Mouse (Mus musculus) stomach, postnatal 0 days (tissue): ENCODE results near the gene St8sia4. TPM values are rescaled to one million over a fixed set of nuclear protein-coding genes. Genes with fewer than 3 reads are reported as not detected.

Source experiments
- ATAC-seq: fragments of 200-750 bp; cut with Nextera tagmentation; 2 replicates; pipeline ENCODE4 v1.8.0; 2017; ENCODE audit not compliant: low FRiP score, low TSS enrichment
- DNase-seq: peaks from one replicate; pipeline ENCODE4 v3.0.0-alpha.2; 2016; ENCODE audit warnings: low spot score
- H3K27ac ChIP-seq: fragments of 300-500 bp; sonication (generic); replicated peaks from 2 replicates; pipeline ENCODE4 v1.5.1; 2014; ENCODE audit warnings: mild to moderate bottlenecking, control low read depth
- H3K27me3 ChIP-seq: fragments of 300-500 bp; sonication (generic); 2 replicates; pipeline ENCODE4 v1.6.1; 2014; ENCODE audit warnings: low read length; ENCODE audit not compliant: control insufficient read depth, insufficient read depth
- H3K36me3 ChIP-seq: fragments of 300-500 bp; sonication (generic); 2 replicates; pipeline ENCODE4 v1.6.1; 2014; ENCODE audit warnings: low read length, mixed read lengths; ENCODE audit not compliant: control insufficient read depth, insufficient read depth
- H3K4me1 ChIP-seq: fragments of 300-500 bp; sonication (generic); replicated peaks from 2 replicates; pipeline ENCODE4 v1.6.1; 2014; ENCODE audit warnings: antibody characterized with exemption; ENCODE audit not compliant: control insufficient read depth, insufficient read depth
- H3K4me2 ChIP-seq: fragments of 300-500 bp; sonication (generic); replicated peaks from 2 replicates; pipeline ENCODE4 v1.6.1; 2014; ENCODE audit warnings: low read depth, mild to moderate bottlenecking, control low read depth, moderate library complexity
- H3K4me3 ChIP-seq: fragments of 300-500 bp; sonication (generic); 2 replicates; pipeline ENCODE4 v1.5.1; 2014; ENCODE audit warnings: low read depth, low read length, control low read depth
- H3K9ac ChIP-seq: fragments of 300-500 bp; sonication (generic); 2 replicates; pipeline ENCODE4 v1.6.1; 2014; ENCODE audit warnings: mild to moderate bottlenecking, low read length, control low read depth, mixed read lengths
- H3K9me3 ChIP-seq: fragments of 300-500 bp; sonication (generic); 2 replicates; pipeline ENCODE4 v1.6.1; 2016; ENCODE audit warnings: low read length; ENCODE audit not compliant: control insufficient read depth
- CTCF ChIP-seq: IDR thresholded peaks from 2 replicates; pipeline ENCODE4 v1.5.1; 2016; ENCODE audit warnings: antibody characterized with exemption, low read depth, mild to moderate bottlenecking, moderate library complexity
- EP300 ChIP-seq: optimal IDR thresholded peaks from 2 replicates; pipeline ENCODE3; 2016; ENCODE audit warnings: antibody characterized with exemption
- WGBS: fragments of 180-500 bp; shearing (Covaris S2); extraction: QIAGEN DNeasy Blood & Tissue Kit; methylation state at CpG from one replicate; pipeline ENCODE4 v1.1.7; 2014; 5-methylcytosine and 5-hydroxymethylcytosine counted together
- polyA plus RNA-seq: library from polyadenylated mRNA; unstranded; fragments of >200 nt; fragmentation: Nextera tagmentation; extraction: Ambion mirVana; gene quantifications from 2 replicates; pipeline ENCODE4 v1.2.1, GENCODE M21; 2015

The St8sia4 gene
- 1.3 and 1.7 TPM in 2 replicates for polyA plus RNA-seq

GRCm38 (mm10) chr1:95667435-95668252 is at the start of gene St8sia4:
Gene St8sia4, minus strand, starts transcription at chr1:95667571.
- WGBS, result under 1% methylated on average over 52 of the region's 52 CpGs
- Histone ChIP-seq H3K36me3 (no peaks in the 10 kb centered on the region), H3K27ac (0 out of 2 replicates have a peak within 1 kb of the TSS, but pooled peaks have one; percentile 40), H3K27me3 (no peaks in the 10 kb centered on the region), H3K9ac (peak within 1 kb of the TSS; percentile 47), H3K4me2 (peak within 1 kb of the TSS; percentile 86), H3K9me3 (no peaks in the 10 kb centered on the region), H3K4me1 (peaks cover 2% of the 10 kb centered on the region; the same call in 1 of the 2 replicates), H3K4me3 (peak within 1 kb of the TSS; percentile 54)
- TF ChIP-seq EP300 (no peak), CTCF (no peak)
- peak; percentile 91; the same call in 1 of the 2 replicates for ATAC-seq
- DNase-seq, result peak; percentile 78

DNA sequence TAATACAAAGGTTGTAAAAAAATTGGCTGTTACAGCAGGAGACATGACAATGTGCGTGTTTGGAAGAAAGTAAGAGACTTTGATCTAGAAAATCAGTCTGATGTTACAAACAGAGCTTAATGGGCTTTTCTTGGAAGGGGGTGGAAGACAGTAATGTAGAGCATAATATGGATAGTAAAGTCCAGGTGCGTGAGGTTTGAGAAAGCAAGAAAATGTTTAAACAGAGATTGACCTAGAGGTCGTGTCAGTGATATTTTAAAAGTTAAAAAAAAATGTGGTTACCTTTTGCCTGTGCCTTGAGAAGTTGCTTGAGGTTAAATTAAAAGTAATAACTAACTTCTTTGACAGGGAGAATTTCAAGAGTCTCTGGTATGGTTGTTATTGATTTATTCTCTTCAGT is 41.8 kb upstream of the St8sia4 start:
- ATAC-seq, result no peak
- 41% methylated on average over 3 of the region's 3 CpGs for WGBS
- Histone ChIP-seq H3K4me1 (no peaks in the 10 kb centered on the region), H3K9me3 (no peaks in the 10 kb centered on the region), H3K4me2 (no peak overlapping the region), H3K36me3 (no peaks in the 10 kb centered on the region), H3K27me3 (no peaks in the 10 kb centered on the region), H3K27ac (no peak overlapping the region), H3K9ac (no peak overlapping the region), H3K4me3 (no peak overlapping the region)
- no peak for DNase-seq
- TF ChIP-seq CTCF (no peak), EP300 (no peak)

DNA sequence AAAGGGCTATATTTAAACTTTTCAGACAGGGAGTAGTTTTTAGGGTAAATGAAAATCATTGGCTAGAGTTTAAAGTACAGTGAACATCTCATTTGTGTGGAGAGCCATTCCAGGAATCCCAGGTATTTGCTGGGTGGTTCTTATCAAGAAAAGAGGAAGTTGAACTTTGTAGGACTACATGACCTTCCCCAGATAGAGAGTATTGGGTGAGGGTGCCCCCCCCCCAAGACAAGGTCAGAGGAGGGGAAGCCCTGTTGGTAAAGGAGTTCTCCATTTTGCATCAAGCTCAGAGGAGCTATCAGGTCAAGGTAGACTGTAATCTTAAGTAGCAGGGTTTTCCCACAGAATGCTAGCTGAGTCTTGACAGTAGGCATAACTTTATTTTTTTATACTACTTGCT is 32.5 kb upstream of the St8sia4 start:
- no peaks in the 10 kb centered on the region for H3K27me3 ChIP-seq
- no peaks in the 10 kb centered on the region for H3K4me1 ChIP-seq
- no peaks in the 10 kb centered on the region for H3K36me3 ChIP-seq
- no peaks in the 10 kb centered on the region for H3K9me3 ChIP-seq
- no peak overlapping the region for H3K4me2 ChIP-seq
- ATAC-seq (no peak), DNase-seq (no peak)
- H3K4me3 ChIP-seq, result no peak overlapping the region
- no peak overlapping the region for H3K9ac ChIP-seq
- no peak overlapping the region for H3K27ac ChIP-seq
- TF ChIP-seq CTCF (no peak), EP300 (no peak)

- H3K36me3 ChIP-seq, result no peaks in the 10 kb centered on the region
- no peak overlapping the region for H3K9ac ChIP-seq
- no peak for ATAC-seq
- TF ChIP-seq CTCF, result no peak
- no peak for TF ChIP-seq EP300
- no peak overlapping the region for H3K4me2 ChIP-seq
- H3K4me3 ChIP-seq, result no peak overlapping the region
- H3K9me3 ChIP-seq, result no peaks in the 10 kb centered on the region
- no peak for DNase-seq
- no peak overlapping the region for H3K27ac ChIP-seq
- WGBS, result 60% methylated on average over 3 of the region's 3 CpGs
- H3K4me1 ChIP-seq, result no peaks in the 10 kb centered on the region
- no peaks in the 10 kb centered on the region for H3K27me3 ChIP-seq
Measured at GRCm38 (mm10) chr1:95674052-95674451, 6.7 kb upstream of the St8sia4 start.

GRCm38 (mm10) chr1:95668253-95668805 is 958 bp upstream of the St8sia4 start:
- WGBS, result 4% methylated on average over 6 of the region's 6 CpGs
- H3K27me3 ChIP-seq, result no peaks in the 10 kb centered on the region
- TF ChIP-seq CTCF (no peak), EP300 (no peak)
- no peak for ATAC-seq
- DNase-seq, result no peak
- peaks cover 2% of the 10 kb centered on the region; the same call in 1 of the 2 replicates for H3K4me1 ChIP-seq
- peak overlapping the region; percentile 54 for H3K4me3 ChIP-seq
- no peak overlapping the region for H3K27ac ChIP-seq
- H3K9ac ChIP-seq, result peak overlapping the region; percentile 47; the same call in 1 of the 2 replicates
- peak overlapping the region; percentile 86 for H3K4me2 ChIP-seq
- H3K36me3 ChIP-seq, result no peaks in the 10 kb centered on the region
- no peaks in the 10 kb centered on the region for H3K9me3 ChIP-seq
